Mouse (Mus musculus) retina, postnatal 1 day (tissue): ENCODE results near the gene Defb9.
"Not testable (repeated sequence)": the region's sequence is repeated elsewhere in the genome, so short reads cannot be mapped to it uniquely, and the experiment has no call there.

Source experiments
- DNase-seq: peaks from one replicate; pipeline ENCODE4 v3.0.0-alpha.2; 2012

Defb9 gene

GRCm38 (mm10) chr8:21885321-21885720 lies at the start of gene Defb9:
Gene Defb9, minus strand, starts transcription at chr8:21885421.
- peak; percentile 15 for DNase-seq

- no peak for DNase-seq
Observed at GRCm38 (mm10) chr8:21932610-21933009, 47.4 kb upstream of the Defb9 start, which contains the start of gene Defb15. Gene Defb15, minus strand, starts transcription at chr8:21932710.

- not testable (repeated sequence) for DNase-seq
Observed at GRCm38 (mm10) chr8:21930754-21931153, 45.5 kb upstream of the Defb9 start.

GRCm38 (mm10) chr8:21915625-21916024 lies 30.4 kb upstream of the Defb9 start:
- no peak for DNase-seq

- no peak for DNase-seq
Observed at GRCm38 (mm10) chr8:21912554-21912953, 27.3 kb upstream of the Defb9 start.

- no peak for DNase-seq
Observed at GRCm38 (mm10) chr8:21911931-21912330, 26.7 kb upstream of the Defb9 start.

- peak; percentile 78 for DNase-seq
Observed at GRCm38 (mm10) chr8:21906290-21906689, 21.1 kb upstream of the Defb9 start, which contains the start of gene Defb11. Gene Defb11, minus strand, starts transcription at chr8:21906412.

- peak; percentile 57 for DNase-seq
Observed at GRCm38 (mm10) chr8:21858586-21858985, 26.6 kb downstream of the Defb9 start, which contains the start of gene Defb10. Gene Defb10, plus strand, starts transcription at chr8:21858901.
